Mouse (Mus musculus) c-Kit-negative CD71-positive TER-119-positive erythroid progenitor cells, embryonic 14.5 days (primary cell): ENCODE measurements around the gene Lctl.
"Not testable (repeated sequence)": the region's sequence is repeated elsewhere in the genome, so short reads cannot be mapped to it uniquely, and the experiment has no call there.

Source experiments
- DNase-seq: peaks from one replicate; pipeline ENCODE4 v3.0.0-alpha.2; 2013; ENCODE audit warnings: low read depth, low spot score

Lctl gene

DNA sequence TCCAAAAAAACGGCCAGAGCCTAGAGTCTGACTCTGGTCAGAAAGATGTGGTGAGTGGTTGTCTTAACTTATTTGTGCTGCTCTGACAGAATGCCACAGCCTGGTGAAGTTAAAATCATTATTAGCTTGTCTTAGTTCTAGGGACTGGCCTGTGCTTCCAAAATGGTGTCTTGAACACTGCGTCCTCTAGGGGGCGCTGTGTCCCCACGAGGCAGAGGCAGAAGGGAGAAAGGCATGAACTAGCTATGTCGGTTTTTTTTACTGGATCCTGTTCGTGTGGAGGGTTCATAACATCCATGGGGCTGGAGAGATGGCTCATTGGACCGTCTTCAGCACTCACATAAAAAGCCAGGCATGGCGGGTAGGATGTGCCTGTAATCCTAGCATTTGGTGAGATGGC lies 3.0 kb downstream of the Lctl start:
- DNase-seq, result peak; percentile 53

DNA sequence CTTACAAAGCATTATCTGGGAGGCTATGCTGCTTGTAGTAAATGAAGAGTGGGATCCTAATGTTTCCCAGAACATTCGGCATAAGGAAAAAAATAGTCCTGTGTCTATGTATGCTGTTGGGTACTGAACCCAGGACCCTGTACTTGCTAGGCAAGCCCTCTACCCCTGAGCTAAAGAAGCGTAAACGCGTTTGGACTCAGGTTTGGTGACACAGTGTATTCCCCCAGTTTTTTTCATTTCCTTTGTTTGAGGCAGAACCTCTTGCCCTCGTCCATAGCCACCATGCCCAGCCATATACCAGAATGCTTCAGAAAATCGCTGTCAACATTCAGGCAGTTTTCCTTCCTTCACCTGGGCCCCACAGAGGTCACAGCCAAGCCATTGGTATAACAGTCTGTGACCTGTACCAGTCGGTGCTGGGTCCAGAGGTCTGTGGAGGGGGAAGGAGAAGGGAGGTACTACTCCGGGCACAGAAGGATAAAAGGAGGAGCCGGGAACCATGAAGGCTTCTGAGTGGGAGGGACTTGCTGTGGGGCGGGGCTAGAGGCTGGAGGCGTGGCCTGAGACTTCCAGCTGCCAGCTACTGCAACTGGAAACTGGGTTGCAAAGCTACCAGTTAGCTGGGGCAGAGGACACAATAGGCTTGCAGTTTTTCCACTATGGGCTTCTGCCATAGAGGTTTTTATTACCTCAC lies 3.8 kb downstream of the Lctl start:
- DNase-seq, result no peak

DNA sequence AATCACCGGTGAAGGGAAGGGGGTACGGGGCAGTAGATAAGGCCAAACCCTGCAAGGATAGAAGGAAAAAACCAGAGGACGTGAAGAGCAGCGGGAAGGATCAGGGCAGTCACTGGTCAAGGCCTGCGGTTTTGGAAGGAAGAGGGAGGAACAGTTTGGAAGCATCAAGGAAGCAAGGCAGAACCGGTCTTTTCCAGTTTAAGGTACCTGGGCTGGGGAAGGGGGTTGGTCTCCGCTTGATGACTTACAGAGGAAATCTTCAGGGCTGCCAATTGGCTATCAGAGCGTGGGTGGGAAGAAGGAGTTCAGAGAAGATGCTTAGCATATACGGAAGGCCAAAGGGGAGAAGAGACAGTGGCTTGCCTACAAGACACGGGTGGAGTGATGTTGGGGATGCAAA lies 5.7 kb downstream of the Lctl start:
- DNase-seq, result no peak

DNA sequence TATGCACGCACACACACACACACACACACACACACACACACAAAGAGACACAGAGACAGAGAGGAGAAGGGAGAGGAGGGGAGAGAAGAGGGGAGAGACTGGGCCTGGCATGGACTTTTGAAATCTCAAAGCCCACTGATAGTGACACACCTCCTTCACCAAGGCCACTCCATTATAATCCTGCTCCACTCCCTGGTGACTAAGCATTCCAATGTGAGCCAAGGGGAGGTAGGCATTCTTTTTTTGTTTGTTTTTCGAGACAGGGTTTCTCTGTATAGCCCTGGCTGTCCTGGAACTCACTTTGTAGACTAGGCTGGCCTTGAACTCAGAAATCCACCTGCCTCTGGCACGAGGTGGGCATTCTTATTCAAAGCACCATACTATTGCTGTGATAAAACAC lies 7.9 kb downstream of the Lctl start:
- DNase-seq, result not testable (repeated sequence)

DNA sequence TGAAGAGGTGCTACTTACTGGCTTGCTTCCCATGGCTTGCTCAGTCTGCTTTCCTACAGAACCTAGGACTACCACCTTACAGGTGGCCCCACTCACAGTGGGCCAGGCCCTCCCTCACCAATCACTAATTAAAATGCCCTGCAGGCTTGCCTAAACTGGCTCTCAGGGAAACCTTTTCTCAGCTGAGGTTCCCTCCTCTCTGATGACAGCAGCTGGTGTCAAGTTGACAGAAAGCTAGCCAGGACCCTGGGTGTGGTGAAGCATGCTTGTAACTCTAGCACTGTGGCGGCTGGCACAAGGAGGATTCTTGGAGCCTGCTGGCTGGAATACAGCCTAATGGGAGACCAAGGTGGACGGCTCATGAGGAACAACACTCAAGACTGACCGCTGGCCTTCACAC lies 8.4 kb downstream of the Lctl start:
- no peak for DNase-seq

DNA sequence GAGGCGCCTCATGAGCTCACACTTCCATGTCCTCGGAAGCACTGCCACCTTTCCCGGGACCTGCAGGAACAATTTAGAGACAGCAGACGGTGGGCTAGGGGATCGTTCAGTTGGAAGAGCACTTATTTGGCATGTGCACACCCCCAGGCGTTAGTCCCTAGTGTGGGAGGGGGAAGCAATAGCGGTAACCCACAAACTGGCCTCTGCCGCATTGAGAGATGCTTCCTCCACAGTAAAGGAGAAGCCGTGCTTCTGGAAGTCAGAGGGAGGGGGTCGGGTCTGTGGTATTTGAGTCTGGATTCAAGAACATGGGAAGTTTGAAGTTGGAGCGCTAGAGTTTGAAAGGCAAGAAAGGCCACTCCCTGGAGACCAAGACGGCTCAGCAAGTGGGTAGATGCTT lies 9.2 kb downstream of the Lctl start:
- no peak for DNase-seq

DNA sequence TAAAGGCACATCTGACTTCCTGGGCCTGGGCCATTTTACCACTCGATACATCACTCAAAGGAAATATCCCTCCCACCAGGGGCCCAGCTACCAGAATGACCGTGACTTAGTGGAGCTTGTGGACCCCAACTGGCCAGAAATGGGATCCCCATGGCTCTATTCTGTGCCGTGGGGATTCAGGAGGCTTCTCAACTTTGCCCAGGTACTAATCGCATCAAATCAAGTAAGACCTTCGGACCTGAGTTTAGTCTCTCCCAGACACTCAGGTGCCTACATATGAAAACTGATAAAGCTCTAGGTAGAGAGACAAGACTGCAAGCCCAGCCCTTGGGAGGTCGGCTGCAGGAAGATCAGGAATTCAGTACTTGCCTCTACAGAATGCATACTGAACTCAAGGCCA lies 14.7 kb downstream of the Lctl start:
- no peak for DNase-seq

DNA sequence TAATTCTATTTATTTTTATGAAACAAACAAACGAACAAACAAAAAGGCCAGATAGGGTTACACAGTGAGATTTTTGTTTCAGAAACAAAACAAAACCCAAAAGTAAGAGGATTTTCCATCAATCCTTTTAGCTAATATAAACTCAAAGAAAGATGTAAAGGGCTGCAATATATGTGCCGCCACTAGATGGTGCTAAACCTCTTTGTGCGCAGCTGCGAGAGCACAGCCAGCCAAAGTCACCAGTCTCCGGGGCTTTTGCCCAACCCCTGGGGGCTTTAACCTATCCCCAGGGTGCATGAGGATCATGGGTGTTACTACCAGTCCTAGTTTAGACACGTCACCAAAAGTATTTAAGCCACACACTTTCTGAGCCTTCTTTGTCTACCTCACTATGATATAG lies 21.9 kb downstream of the Lctl start:
- DNase-seq, result peak; percentile 32

DNA sequence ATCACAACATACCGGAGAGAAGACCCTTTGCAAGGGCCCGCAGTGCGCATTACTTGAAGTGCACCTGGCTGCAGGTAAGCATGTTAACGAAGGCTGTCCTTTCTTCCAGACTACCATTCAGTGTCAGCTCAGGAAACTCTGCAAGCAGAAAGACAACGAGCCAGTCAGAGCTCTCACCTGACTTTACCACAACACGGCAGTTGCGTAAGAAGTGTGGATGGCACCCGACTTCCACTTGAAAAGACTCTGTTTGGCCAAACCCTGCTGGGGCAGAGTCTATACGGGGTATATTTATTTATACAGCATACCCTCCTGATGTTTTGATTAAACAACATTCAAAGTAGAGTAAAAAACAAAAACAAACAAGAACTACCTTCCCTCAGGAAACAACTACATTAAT lies 22.9 kb downstream of the Lctl start:
- no peak for DNase-seq

DNA sequence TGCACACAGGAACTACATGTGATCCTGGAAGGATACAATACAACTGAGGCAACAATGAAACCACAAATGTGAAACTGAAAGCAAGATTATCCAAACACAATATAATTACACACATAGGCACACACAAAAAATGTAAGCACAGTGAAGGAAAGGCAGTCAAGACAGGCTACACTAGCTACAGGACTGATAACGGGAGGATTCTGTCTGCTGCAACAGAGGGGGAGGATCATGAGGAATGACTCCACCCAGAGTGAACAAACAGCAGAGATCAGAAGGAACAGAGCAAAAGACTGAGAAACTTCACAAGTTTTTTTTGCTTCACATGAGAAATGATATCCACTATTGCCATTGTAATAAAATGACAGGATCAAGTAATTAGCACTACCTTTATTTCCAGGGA lies 39.7 kb downstream of the Lctl start:
- DNase-seq, result no peak

DNA sequence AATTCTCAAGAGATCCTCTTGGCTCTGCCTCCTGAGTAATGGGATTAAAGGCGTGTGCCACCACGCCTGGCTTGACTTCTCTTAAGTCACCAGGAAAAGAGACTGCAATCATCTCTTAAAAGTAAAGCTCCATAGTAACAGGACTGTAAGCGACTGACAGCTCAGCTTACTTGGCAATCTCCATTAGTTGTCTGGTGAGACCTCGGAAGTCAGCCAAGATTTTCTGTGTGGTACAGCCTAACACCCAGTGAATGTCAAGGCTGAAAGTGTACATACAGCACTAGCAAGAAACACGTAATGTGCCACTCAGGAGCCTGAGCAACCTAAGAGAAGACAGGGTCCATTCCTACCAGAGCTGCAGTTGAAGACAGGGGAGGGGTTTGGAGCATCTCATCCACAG lies 43.5 kb downstream of the Lctl start:
- DNase-seq, result no peak

DNA sequence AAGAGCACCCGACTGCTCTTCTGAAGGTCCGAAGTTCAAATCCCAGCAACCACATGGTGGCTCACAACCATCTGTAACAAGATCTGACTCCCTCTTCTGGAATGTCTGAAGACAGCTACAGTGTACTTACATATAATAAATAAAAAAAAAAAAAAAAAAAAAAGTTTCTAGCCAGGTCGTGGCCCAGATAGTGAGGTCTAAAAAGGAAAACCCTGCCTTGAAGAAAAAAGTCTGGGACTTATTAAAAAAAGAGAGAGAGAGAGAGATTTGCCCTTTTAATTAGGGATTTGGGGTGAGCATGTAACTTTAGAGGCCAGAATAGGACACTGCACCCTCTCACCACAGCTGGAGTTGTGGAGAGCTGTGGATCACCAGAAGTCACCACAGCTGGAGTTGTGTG lies 53.0 kb downstream of the Lctl start:
- DNase-seq, result not testable (repeated sequence)

DNA sequence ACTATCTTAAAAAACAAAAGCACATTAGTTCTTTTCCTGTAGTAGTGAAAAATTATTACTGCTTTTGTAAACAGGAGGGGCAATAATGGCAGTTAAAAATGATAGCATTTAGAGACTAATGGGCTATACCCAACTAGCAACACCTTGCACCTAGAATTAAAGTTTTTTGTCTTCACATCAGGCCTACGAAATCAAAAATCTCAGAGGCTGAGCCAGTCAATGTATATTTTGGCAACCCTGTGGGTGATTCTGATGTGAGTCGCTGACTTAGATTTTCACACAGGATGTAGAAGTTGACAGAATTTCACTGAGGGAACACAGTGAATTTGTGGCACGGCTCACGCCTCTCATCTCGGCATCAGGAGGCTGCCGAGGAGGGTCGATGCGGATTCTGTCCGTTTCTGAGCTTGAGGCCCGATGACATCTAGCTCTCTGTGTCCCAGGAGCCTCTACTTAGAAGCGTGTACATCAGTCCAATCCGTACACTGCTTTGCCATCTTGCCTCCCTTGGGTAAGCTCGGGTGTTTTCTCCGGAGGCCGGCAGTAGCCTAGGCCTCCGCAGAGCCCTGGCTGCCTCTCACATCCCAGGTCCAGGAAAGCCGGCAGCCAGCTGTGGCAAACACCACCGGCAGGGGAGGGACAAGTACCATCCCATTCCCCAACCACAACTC lies 55.3 kb downstream of the Lctl start:
- no peak for DNase-seq

DNA sequence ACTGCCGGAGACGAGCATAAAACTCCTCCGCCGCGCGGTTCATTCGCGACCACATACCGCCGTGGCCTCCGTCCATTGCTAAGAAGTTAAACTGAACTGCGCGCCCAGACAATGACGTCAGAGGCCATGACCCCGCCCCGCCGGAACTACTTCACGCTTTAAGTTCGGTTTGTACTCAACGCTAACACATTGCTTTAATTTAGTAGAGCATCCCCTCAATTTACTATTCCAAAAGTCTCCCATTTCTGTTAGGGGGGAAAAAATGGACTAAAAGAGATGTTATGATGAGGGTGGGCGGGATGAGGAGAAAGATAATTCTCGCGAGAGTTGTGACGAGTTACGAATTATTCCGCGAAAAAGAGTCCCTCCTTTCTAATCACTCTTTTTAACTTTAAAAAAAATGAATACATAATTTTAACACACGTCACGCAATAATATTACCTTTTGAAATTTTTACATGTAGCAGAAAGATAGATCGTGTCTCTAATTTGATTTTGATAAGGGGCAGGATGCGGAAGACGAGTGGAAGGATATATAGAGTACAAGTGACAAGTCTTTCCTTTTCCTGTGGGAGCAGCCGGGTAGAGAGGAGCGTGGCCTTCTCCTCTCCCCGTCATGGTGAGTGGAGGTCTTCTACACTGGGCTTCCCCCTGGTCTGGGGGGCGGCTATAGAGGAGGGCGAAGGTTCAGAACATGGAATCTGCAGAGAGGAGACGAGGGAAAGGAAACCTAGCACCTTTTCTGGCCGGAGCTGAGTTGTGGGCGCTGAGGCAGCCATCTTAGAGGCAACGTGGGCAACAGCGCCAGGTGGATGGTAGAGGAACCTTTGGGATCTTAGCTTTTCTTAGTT lies 56.1 kb downstream of the Lctl start, which contains the start of the genes Zwilch and Rpl4:
Gene Zwilch, minus strand, starts transcription at position 289 of the 850 bp plus-strand sequence.
Gene Rpl4, plus strand, starts transcription at position 560 of the 850 bp plus-strand sequence.
- DNase-seq, result peak; percentile 88

DNA sequence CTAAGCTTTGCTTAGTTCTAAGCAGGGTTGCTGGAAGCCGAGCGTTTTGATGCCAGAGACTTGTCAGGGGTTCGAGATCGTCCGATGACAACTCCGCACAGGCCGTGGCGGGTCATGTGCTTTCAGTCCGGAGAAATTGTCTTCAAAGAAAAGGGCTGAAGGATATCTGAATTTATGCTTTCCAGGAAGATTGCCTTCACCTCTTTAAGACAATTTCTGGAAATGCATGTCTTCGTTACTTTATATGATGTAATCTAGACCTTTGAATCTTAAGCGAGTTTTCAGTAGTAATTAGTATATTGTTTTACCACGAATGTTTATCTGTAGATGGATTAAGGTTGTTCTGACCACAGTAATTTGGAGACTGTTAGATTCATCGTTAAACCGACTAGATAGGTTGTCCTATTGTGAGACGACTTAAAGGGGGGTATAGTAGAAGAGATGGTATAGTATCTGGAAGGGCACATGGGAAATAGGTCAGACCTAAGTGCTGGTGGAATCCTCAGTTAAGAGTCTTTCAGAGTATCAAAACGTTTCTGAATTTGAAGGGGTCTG lies 56.8 kb downstream of the Lctl start:
- no peak for DNase-seq

DNA sequence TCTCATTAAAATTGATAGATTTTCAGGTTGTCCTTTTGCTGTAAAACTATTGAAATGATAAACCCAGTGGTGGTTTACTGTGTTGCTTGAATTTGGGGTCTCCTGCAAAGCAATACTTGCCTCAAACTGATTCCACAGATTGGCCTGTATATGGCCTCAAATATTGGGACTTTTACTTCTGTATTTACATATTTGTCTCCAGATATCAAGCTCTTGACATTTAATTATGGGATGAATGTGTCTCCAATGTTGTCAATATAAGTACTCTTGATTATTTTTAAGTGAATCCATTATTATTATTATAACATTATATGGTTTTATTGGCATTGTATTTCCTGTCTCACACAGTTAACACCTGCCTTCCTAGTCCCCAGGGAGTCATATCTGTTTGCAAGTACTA lies 57.4 kb downstream of the Lctl start:
- no peak for DNase-seq

DNA sequence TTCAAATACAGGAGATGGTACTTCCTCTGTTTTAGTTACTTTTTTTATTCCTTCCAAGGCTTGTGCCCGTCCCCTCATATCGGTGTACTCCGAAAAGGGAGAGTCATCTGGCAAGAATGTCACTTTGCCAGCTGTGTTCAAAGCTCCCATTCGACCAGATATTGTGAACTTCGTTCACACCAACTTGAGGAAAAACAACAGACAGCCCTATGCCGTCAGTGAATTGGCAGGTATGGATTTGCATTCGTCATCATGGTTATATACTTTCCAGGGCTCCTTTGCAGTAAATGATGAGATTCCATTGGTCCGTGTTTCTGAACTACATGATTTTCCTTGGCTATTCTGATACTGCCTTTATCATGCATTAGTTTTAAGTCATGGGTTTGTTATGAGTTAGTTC lies 57.8 kb downstream of the Lctl start:
- no peak for DNase-seq

DNA sequence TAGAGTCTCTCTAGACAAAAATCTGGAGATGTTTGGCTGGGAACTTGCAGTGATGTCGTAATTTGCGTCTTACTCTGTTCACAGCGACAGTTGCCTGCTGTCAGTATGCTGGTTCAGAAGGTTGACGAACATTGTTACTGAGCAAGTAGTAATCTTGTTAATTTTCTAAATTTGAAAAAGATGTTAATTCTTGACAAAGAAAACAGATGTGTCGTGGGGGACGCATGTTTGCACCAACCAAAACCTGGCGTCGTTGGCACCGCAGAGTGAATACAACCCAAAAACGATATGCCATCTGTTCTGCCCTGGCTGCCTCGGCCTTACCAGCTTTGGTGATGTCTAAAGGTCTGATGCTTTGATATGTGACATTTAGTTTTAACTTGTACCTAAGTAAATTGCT lies 58.4 kb downstream of the Lctl start:
- no peak for DNase-seq

DNA sequence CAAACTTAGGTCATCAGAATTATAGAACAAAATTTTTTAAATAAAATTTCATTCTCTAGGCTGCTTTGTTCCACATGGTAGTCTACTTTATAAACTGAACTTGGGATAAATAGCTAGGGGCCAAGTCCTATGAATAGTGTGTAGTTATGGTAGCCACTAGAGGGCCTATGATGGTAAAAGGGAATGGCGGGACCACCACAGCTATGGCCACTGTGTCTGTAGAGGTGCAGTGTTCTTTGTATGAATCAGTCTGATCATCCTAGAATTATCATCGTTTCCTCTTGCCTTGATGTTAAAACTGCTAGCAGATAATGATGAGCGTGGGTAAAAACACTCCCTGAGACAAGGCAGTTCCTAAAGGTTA lies 61.6 kb downstream of the Lctl start:
- DNase-seq, result no peak

DNA sequence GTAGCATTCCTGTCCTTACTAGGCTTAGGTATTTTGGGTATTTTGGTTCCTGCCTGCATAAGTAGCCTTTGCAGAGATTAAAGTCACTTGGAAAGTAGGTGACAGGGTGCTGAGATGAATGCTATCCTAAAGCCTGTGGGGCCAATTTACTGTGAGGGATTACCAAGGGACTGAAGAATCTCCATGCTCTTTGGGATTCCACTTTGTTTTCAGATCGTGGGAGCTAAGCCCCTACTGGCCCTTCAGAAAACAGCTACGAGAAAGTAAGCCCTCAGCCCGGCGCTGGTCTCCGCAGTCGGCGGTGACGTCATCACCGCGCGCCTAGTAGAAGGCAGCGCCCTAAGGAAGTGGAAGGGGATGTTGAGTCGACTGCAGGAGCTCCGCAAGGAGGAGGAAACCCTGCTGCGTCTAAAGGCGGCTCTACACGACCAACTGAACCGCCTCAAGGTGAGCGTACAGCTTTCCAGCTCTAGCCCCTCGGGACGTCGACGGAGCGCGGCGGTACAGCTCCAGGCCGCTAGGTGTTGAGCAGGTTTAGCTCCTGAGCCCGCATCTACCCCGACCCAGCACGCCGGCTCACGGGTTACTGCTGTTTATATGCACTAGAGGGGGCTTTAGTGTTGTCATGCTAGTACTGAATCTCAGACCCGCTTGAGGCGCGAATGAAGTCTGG lies 62.2 kb downstream of the Lctl start, which contains the start of gene Snapc5:
Gene Snapc5, plus strand, starts transcription at position 301 of the 673 bp plus-strand sequence.
- DNase-seq, result peak; percentile 78

DNA sequence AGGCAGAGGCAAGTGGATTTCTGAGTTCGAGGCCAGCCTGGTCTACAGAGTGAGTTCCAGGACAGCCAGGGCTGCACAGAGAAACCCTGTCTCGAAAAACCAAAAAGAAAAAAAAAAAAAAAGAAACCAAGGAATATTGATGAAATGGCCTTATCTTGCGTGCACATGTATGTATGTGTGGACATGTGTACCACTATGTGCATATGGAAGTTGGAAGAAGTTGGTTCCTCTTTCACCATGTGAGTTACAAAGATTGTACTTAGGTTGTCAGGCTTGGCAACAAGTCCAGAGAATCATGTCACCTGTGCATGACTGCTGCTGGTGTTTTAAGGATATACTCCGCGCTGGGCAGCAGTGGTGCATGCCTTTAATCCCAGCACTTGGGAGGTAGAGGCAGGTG lies 66.3 kb downstream of the Lctl start:
- DNase-seq, result not testable (repeated sequence)
